Mouse (Mus musculus): ENCODE data around the gene Ebf3.

The Ebf3 gene

DNA sequence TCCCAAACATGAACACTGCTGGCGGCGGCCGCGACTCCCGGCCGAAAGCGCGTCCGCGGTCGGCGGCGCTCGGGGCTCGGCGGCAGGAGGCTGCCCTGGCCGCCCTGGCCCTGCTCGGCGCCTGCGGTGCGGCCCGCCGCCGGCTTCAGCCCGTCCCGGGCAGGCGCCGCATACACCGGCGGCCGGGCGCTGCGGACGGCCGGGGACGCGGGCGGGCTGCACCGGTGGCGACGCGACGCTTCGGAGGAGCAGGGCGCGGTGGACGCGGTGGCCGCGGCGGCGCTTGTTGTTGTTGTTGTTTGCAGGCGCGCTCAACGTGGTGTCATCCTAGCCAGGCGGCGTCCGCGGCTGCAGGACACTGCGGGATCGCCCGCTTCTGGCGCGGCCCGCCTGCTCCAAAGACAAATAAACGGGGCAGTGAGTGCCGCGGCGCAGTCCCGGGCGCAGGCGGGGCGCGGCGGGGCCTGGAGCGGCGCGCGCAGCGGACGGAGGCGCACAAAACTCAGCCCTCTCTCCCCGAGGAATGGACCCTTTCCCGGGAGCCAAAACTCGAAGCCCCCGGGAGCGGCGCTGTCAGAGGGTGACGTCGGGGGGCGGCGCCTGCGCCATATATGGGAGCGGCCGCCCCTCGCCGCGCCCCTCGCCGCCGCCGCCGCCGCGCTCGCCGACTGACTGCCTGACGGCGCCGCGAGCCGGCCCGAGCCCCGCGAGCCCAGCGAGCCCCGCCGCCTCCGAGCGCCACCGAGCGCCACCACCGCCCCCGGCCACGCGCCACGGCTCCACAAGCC, at the start of gene Ebf3:
Gene Ebf3, minus strand, starts transcription at position 542 of the 788 bp plus-strand sequence.
- DNase-seq (ENCODE audit: low read depth, low spot score) = peak; percentile 69

DNA sequence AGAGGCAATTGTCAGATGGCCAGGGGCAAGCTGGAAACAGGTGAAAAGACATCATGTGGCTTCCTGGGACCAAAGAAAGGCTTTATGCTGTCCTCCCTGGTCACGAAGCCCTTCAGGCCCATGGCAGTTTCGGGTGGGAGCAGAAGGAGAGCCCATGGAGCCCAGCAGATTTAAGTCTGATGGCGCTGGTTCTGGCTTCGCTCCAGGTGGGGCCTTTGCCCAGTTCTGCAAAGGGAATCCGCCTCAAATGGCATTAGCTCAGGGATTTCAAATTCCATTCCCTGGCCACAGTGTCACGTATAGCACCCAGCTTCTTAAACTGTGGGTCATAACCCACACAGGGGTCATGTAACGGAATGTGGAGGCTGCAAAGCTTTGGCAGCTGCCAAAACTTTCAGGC, 32.6 kb upstream of the Ebf3 start:
- no peak for DNase-seq (ENCODE audit: low read depth, low spot score)

DNA sequence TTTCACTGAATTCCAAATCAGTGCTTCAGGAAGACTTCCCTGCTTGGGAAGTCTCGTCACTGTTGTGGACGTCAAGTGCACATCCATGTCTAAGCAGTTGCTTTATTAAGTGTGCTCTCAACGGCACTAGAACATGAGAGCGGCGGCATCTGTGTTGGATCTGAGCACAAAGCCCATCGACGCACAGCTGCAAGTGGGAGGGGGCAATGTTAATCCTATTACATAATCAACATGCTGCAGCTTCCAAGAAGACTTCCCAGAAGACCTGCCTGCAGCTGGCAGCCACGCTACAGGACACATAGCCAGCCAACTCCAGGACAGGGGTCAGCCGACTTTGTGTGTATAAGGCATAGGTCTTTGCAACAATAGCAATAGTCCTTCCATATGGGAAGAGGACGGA, 31.8 kb upstream of the Ebf3 start:
- DNase-seq (ENCODE audit: low read depth, low spot score) = no peak

DNA sequence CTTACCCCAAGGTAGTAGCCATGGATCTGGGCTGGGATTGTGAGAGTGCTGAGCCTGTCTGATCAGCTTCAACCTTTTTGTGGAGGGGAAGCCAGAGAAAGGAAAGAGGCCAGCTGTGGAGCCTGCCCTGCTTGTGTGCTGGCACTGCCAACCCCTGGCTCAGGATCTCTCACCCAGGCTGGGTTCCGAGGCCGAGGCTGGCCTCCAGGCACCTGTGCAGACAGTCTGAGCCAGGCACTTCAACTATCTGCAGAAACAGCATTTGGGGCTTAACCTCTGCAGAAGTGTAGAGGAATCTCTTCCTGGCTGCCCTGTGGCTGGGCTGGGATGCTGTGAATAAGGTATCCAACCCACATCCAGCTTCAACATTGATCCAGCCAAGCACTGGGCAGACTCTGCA, 19.7 kb upstream of the Ebf3 start:
- no peak for DNase-seq (ENCODE audit: low read depth, low spot score)

DNA sequence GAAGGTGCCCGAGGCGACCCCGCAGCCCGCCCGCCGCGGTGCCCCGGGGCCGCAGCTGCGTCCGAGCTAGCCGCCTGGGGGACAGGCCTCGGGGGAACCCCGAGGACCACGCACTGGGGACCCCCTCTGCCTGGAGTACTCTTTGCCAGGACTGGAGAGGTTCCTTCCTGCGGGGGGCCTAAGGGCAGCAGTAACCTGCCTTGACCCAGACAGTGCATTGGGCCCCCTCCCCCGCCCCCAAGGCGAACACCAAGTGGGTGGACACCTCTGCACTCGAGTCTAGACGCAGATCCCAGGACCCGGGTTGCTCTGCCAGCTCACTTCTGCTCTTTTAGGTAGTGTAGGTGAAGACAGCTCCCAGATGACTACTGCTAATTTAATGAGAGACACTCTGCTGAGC, 8.7 kb upstream of the Ebf3 start:
- DNase-seq (ENCODE audit: low read depth, low spot score) = no peak

DNA sequence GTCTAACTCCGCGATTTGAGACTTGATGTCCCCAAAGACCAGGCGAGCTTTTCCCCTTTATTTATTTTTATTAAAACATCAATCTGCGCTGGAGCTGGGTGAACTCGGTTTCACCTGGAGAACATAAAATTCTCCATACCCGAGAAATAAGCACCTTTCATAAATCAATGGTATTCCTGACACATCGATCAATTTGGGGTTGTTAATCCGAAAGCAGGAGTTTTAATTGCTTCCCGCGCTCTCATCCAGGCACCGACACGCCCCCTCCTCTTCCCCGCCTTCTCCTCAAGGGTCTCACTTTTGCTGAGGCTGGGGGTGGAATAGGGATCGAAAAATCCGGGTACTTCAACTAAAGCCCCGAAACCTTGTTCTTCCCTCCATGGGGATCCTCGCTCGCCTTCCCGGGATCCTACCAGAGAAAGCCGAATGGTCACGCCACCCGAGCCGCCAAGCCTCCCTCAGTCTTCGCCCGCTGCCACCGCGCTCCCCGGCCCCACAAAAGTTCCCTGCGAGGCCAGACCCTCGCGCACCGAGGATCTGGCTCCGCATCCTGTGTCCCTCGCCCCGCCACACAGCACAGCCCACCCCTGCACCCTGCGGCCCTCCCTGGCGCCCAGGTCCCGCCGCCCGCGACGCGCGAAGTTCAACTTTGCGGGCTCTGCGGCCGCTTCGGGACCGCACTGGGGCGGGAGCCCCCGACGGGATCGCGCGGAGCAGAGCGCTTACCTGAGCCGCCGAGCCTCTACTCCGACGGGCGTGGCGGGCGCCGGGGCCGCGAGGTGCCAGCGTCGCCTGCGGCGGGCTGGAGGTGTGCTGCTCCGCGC, 7.9 kb upstream of the Ebf3 start:
- no peak for DNase-seq (ENCODE audit: low read depth, low spot score)

DNA sequence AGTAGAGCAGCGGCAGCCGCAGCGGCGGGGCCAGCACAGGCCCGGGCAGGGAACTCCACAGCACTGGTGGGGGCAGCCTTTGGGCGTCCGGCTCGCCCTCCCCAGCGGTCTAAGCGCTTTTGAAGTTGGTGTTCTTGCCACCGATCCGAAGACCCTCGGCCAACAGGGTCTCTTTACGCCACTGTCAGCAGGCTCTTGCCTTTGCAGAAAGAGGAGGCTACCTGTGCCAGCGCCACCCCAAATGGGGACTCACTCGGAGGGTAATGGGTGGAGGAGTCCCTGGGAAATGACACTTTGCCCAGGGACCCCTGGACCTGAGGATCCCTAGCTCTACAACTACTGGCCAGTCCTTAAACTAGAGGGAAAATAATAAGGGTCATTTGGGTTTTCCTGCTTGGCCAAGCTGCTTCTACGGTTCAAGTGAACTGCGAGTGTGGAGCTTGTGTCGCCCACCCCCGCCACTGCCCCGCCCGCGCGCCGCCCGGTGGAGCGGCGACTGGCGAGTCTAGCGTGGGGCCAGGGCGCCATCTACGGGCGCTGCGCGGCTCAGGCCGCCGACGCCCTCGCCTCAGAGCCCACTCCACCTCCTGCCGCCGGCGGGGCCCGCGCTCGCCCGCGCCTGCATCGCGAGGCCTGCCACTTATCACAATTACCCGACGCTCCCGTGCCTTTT, 7.0 kb upstream of the Ebf3 start:
- peak; percentile 59 for DNase-seq (ENCODE audit: low read depth, low spot score)

DNA sequence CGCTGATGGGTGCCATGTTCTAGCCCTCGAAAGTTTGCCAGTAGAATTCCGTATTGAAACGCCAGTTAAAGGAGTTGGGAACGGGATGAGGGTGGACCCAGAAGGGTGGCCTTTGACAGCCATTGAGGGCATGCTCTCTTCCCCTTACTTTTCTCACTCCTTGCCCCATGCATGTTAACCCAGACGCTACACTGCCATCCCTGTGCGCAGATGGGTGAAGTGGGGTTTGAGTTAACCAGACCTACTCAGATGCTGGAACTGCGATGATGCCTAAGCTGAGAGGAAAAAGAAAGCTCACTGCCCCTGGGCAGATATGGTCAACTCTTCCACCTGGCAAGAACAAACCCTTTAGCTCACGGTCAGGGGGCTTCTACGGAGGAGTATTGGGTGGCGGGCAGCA, 6.1 kb upstream of the Ebf3 start:
- no peak for DNase-seq (ENCODE audit: low read depth, low spot score)

DNA sequence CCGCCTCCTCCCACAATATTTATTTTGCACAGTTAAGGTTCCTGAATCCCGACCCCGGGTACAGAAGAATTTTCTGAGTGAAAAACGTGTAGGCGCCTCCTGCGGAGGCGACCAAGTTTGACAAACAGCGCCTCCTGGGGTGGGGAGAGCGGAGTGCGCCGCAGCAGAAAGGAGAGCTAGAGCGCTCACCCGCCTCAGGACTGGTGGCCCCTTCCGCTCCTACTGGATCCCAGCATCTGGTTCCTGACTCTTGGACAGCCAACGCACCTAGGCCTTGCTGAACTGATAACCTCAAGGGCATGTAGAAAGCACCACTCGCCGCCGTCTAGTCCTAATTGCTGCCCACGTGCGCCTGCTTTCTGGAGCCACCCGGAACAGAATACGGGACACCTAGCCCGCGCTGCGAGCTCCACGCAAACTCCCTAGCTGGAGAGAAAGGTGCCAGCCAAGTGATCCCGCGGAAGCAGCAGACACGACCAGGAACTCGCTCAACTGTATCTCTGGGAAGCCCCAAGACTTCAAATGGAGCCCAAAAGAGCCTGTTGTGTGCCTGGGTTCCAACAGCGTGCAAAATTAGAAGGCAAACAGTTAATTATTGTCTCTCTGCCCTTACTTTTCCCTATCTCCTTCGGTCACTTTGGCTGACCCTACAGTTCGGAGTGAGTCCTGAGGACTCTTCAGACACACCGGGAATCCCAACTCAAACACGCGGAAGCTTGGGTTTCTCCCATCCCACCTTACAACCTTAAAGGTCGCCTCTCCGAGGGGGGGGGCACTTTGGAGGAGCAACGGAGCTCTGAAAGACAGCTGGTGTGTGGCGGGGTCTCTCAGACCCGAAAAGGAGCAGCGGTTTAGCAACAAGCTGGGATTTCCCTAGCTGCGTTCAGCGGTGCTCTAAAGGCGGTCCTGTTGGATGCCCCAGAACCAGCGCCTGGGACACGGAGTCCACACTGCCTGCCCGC, 5.0 kb upstream of the Ebf3 start:
- DNase-seq (ENCODE audit: low read depth, low spot score) = peak; percentile 71

DNA sequence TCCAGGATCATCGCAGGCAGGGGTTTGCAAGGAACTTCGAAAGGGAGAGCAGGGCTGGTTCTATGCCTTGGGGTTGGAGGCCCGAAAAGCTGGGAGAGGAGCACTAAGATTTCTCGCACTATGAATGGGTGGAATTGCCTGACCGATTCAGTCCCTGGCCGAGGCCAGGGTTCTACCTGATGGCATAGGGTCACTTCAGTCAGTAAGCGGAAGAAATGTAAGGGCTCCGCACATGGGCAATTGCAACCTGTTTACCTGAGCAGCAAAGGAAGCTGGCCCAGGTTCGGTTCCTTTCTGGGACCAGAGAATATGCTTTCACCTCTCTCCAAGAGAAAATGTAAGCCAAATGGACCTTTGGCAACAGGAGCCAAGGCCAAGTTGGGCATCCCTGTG, 4.1 kb upstream of the Ebf3 start:
- no peak for DNase-seq (ENCODE audit: low read depth, low spot score)

DNA sequence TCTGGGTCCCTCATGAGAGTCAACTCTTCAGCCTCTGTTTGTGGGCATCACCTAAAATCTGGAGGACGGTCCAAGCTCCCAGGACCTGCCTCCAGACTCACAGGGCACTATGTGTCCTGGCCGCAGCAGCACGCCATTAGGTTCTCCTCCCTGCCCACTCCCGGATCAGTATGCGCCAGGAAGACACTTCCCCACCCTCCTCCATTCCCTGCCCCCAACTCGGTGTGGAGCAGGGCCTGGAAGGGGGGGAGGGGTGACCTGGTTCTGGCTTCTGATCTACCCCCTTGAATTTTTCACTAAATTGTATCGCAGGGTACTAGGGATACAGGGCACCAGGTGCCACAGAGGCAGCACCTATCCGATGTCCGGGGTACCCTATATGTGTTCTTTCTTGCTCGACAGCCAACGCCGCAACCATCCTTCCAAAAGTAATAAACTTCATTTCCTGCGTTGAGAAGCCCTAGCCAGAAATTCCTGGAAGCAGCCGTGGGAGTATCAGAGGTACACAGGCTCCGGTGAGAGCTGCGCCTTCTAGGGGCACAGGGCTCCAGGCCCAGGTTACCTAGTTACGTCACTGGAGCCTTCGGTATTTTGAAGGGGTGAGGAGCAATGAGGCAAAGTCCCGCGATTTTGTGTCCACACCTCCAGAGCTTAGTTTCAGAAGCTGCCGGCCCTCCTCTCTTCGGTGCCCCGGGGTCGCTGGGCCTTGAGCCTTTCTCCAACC, 3.6 kb upstream of the Ebf3 start:
- no peak for DNase-seq (ENCODE audit: low read depth, low spot score)

DNA sequence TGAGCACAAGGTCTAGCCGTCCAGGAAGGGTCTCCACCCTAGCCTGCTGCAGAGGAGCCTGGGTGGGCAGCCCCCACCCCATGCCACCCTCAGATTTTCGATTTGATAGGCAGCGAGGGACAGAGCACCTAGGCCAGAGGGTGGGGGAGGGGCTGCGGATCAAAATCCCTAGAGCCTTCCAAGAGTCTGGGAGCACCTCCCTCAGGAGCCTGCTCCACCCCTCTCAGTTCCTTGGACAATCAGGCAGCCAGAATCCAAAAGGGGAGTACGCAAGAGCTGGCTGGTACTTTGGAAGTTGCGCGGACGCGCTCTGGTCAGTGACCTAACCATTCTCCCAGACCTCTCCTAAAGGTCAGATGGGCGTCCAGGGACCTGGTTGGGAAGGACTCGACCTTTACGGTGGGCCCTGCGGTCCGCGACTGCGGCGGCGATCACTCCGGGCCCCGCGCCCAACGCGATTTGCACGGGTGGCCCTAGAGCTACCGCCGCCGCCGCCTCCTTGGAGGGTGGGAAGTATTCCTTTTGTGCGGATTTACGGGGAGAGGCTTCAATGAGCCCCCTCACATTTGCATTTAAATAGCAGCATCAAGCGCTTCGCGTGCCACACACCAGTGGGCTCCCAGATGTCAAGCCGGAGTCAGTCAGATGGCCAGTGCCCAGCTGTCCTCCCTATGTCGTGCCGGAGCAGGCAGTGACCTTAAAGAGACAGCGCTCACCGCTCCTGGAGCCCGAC, 2.8 kb upstream of the Ebf3 start:
- peak; percentile 85 for DNase-seq (ENCODE audit: low read depth, low spot score)

DNA sequence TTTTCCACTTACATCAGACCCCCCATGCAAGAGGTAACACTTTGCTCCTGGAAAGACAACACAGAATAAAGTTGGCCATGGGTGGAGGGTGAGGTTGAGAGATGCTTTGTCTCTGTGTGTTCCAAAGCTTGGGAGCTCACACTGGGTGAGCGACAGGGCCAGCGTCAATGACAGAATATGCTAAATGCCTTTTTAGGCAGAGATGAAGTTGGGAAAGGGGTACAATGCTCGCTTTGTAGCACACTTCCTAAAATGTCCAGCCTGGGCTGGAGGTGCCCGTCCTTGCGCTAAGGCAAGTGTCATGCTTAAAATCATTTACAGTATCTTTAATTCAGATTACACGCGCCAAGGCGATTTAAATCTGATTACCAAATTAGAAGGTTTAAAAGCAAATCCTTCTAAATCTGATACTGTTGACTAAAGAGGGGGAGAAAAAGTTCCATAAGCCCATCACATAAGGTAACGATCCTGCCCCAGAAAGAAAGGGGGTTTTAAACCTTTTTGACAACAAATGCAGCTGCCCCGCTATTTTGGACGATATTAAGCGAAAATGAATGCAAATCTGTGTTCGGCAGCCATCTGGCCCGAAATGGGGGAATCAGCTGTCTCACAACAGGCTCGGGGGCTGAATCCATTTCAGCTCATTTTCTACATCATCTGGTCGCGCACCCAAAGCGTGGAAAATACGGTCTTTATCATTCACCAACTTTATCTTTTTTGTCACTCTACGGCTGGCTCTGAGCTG, 2.1 kb upstream of the Ebf3 start:
- DNase-seq (ENCODE audit: low read depth, low spot score) = no peak

DNA sequence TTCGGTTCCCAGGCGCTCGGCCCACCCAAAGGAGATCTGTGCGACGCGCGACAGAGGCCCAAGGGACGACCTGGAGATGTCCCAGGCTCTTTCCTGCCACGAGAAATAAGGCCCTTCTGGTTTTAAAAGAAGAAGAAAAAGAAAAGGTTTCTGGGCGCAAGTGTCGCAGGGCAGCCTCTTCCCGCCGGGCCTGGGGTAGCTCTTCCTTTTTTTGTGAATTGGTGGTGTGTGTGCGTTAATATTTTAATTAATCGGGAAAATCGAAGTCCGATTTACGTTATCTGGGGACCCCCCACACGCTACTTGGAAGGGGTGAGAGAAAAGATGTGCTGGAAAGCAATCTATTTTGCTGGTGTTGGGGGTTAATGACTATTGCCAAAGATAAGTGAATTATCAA, 1.3 kb upstream of the Ebf3 start:
- DNase-seq (ENCODE audit: low read depth, low spot score) = no peak

DNA sequence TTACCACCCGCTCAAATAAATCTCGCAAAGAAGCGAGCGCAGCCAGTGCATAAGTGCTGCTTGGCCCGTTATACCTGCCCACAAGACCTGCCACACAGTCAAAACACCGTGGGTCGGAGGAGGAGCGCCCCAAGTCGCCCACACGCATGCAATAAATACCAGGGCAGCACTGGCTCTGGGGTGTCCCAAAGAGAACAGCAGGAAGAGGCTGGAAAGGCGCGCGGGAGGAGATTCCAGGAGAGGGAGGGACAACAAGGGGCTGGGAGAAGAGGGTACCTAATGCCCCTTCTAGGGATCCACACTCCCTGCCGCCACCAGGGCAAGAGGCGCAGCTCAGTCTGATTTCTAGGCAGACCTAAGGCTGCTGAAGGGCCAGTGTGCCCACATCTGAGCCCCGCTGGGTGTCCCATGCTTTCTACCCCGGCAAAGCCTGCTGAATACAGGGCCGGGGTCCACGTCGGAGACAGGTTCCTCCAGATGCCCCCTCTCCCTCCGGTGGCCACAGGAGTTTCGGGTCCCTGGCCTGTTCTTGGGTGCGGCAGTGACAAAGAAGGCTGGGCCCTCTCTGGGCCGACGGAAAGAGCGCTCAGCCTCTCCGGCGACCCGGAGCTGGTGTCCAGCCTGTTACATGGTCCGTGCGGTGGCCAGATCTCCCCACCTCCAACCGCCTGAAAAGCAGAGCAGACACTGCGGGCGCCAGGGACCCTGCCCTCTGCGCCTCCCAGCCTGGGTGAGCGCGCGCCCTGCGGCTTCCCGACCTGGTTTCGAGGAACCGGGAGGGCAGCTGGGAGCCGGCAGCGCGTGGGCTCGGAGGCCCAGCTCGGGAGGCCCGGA, 682 bp upstream of the Ebf3 start:
- no peak for DNase-seq (ENCODE audit: low read depth, low spot score)

DNA sequence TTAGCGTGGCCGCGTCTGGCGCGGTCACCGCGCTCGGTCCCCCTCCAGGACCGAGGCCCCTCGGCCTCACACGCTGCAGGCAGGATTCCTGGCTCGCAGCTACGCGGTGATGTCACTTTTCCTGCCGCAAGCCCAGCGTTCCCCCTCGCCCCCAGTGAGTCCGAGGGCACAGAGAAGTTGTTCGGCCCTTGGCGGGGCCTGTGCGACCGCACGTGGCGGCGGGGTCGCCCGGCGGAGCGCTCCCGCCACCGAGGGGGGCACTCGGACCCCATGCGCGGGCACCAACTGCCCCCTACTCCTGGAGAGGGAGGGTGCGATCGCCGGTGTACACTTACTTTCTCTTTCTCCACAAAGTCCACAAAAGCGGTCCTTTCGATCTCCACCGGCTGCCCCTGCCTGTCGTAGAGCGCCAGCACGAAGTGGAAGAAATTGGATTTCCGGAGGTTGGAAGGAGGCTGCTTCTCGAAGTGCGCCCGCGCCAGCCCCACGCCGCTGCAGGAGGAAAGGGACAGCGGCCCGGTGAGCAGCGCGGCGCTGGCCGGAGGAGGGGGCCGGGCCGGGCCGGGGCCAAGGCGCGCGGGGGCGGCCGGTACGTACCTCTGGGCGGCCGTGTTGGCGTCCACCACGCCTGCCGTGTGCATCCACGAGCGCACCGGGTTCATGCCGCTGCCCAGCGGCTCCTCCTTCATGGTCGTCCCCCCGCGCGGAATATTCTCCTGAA, 902 bp downstream of the Ebf3 start:
- no peak for DNase-seq (ENCODE audit: low read depth, low spot score)

DNA sequence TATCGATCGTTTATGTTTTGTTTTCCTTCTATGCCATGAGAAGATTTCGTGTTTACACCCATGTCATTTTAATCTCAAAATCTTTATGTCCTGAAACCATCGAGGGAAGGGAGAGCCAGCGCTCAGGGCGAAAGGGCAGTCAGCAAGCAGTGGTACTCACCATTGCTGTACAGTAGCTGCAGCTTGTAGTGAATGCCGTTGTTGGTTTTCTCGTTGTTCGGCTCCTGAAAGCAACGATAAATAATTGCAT, 1.4 kb downstream of the Ebf3 start:
- no peak for DNase-seq (ENCODE audit: low read depth, low spot score)

All from ES-CJ7 (cell line).